Mouse (Mus musculus): ENCODE data around the gene Def6. TPM values are rescaled to one million over a fixed set of nuclear protein-coding genes. Genes with fewer than 3 reads are reported as not detected.
"Not testable (repeated sequence)": the region's sequence is repeated elsewhere in the genome, so short reads cannot be mapped to it uniquely, and the experiment has no call there.

Def6 gene
- total RNA-seq, 1 experiment from 2014 or later = 3.3 TPM

DNA sequence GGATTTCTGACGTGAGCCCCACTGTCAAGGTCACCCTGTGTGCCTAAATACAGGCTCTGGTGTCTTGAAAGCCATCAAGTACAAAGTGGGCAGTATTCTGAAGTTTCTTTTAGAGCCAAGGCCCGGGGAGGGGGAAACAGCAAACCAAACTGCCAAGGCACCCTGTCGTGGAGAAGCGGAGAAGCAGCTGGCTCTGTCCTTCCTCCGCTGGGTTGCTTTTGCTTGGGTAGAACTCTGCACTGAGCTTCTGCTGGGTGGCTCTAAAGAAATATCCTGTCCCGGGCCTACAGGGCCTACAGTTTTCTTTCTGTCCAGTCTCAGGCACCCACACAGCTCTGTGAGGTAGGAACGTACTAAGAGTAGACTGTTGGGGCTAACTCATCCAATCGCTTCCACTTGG, 486 bp upstream of the Def6 start:
- no peak for DNase-seq

GRCm38 (mm10) chr17:28208314-28208612, 685 bp downstream of the Def6 start:
- no peak for DNase-seq

DNA sequence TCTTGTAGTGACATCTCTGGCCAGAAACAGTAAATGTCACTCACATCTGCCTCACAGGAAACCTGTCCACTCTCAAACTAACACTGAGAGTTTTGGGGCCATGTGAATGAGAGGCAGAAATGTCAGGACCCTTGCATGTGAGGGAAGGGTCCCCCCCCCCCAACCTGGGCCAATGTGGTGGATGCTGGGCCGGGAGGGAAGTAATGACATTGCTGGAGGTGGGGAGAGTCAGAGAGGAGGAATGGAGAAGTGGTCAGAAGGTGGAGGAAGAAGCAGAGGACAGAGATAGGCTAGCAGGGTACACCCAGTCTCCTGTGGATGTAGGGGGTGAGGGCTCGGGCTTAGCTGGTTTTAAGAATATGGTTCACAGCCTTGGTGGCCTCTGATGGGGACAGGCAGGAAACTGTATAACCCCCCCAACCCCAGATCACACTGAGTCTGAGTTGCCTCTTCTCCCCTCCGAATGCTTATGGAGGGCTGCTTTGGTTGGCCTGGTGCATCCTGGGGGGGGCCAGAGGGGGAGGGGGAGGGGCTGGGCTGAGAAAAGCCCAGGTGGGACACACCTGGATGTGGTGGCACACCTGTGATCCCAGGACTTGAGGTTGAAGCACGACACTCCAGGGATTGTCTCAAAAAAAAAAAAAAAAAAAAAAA, 2.0 kb downstream of the Def6 start:
- no peak for DNase-seq

DNA sequence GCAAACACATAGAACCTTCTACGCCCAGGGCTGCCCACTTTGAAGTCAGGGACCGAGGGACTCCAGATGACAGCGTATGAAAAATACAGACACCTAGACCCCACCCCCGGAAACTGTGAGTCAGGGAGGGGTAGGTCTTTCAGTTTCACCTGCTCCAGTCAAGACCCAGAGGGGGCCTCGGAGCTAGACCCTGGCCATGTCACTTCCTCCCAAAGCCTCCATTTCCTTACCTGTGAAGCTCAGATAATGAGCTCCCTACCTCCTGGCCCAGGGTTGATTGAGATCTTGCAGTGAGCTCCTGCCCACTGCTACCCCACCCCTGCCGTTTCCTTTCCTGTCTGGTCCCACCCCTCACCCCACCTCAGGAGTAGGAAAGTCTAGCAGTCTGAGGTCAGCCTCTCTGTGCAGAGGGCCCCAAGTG, 4.4 kb downstream of the Def6 start:
- DNase-seq = peak; percentile 37

DNA sequence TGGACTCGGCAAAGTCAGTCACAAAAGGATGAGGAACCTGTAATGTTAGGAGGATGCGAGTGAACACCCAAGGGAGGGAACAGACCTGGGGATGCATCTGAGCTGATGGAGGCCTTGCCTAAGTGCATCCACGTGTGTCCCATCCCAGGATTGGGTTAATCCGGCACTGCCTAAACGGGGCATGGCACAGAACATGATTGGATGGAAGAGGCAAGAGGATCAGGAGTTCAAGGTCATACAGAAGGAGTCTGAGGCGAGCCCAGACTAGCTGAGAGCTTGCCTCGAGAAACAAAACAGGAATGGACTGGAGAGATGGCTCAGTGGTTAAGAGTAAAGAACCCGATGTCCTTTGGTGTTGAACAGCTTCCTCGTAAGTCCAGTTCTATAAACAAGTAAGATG, 4.8 kb downstream of the Def6 start:
- no peak for DNase-seq

- peak; percentile 47 for DNase-seq
Measured at GRCm38 (mm10) chr17:28213236-28213635, 5.7 kb downstream of the Def6 start.

GRCm38 (mm10) chr17:28216791-28217190, 9.2 kb downstream of the Def6 start:
- DNase-seq = no peak

- peak; percentile 56 for DNase-seq
Measured at GRCm38 (mm10) chr17:28217721-28218649, 10.4 kb downstream of the Def6 start.

GRCm38 (mm10) chr17:28222463-28222862, 14.9 kb downstream of the Def6 start:
- DNase-seq = not testable (repeated sequence)

DNA sequence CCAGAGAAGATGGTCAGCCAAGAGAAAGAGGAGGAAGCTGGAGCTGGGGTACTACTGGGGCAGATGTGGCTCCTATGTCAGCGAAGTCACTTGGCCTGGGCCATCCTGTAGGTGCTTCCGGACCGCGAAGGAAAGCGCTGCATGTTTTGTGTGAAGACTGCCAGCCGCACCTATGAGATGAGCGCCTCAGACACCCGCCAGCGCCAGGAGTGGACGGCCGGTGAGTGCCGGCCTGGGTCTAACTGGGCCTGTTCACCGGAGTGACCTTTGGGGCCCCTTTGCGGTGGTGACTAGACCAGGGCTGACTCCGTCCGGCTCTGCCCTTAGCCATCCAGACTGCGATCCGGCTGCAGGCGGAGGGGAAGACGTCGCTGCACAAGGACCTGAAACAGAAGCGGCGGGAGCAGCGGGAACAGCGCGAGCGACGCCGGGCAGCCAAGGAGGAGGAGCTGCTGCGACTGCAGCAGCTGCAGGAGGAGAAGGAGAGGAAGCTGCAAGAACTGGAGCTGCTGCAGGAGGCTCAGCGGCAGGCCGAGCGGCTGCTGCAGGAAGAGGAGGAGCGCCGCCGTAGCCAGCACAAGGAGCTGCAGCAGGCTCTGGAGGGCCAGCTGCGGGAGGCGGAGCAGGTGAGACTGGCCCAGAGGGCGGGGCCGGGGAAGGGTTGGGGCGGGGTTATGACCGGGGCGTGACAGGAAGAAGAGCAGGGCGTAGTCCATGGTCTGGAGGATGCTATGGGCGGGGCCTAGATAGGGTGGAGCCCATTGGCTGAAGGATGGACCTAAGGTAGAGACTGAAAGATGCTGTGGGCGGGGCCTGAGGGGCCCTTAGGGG, 16.2 kb downstream of the Def6 start:
- peak; percentile 97 for DNase-seq

- no peak for DNase-seq
Measured at GRCm38 (mm10) chr17:28224615-28225014, 17.0 kb downstream of the Def6 start.

DNA sequence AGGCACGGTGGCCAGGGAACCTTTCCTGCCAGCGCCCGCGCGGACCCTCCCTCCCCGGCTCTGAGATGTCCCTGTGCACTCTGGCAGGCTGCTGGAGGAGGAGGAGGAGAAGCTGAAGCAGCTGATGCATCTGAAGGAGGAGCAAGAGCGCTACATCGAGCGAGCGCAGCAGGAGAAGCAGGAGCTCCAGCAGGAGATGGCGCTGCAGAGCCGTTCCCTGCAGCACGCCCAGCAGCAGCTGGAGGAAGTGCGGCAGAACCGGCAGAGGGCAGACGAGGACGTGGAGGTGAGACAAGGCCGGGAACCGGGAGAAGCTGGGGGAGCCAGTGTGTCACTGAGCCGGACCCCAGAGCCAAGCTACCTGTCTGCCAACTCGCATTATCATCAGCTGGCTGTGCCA, 18.4 kb downstream of the Def6 start:
- peak; percentile 95 for DNase-seq

DNA sequence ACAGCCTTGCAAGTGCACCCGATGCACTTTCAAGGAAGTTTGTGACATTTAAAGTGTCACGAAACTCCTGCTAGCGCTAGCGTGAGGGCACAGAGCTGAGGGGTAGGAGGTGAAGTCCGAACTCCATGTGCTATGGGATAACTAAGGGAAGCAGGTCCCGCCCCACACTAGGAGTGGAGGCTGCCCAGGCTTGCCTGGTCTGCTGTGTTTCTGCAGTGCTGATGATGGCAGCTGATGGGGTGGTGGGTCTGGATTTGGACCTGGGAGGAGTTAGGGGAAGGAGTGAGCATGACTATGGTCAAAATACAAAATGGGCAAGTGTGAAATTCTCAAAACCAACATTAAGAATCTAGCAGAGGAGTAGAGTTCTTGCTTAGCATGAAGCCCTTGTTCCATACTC, 22.9 kb downstream of the Def6 start:
- no peak for DNase-seq

- peak; percentile 45 for DNase-seq
Measured at GRCm38 (mm10) chr17:28231026-28231736, 23.6 kb downstream of the Def6 start.

GRCm38 (mm10) chr17:28232475-28233060, 25.0 kb downstream of the Def6 start, which contains the start of gene Ppard:
Gene Ppard, plus strand, starts transcription at chr17:28232700.
- DNase-seq = peak; percentile 99

DNA sequence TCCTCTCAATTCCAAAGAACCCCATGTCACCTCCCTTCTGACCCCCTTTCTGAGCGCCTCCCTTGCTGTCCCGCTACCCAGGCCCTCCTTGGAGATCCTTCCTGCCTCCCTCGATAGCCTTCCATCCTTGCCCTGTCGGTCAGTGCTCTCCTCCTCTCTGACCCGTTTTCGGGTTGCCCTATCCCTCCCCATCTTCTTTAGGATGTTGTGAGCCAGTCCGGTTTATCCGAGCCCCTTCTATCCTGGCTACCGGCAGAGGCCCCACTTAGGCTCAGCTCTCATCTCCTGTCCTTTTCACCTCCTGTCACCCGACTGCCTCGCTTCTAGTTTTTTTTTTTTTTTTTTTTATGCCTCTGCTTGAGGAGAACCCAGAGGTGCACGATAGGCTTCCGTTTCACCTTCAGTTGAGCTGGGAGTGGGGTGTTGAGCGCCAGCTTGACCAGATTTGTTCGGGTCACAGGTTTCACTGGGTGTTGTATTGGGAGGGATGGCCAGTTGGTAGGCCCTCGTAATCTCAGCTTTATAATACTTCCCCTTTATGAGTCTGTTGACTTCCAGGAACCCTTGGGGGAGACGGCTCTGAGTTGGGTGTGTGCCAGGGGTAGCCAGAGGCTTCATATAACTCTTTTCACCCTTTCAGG, 25.6 kb downstream of the Def6 start:
- DNase-seq = peak; percentile 60

DNA sequence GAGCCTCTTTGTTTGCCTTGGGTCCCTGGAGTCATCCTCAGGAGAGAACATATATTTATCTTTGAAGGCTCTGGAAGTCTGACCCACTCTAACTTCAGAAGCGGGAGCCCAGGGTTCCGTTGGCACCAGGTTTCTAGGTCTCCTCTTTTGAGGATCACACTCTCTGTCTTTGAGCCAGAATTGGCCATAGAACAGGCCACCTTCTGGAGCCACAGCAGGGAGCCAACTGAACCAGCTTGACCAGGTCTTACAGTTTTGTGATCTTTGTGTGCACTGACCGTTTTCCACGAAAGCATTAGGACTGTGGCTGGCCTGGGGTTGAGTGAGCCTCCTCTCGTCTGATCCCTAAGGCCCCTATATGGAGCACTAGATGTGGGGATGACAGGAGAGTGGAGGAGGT, 27.1 kb downstream of the Def6 start:
- no peak for DNase-seq

- peak; percentile 69 for DNase-seq
Measured at GRCm38 (mm10) chr17:28235982-28236635, 28.5 kb downstream of the Def6 start.

GRCm38 (mm10) chr17:28236636-28237015, 29.0 kb downstream of the Def6 start:
- peak; percentile 41 for DNase-seq

GRCm38 (mm10) chr17:28237362-28237761, 29.8 kb downstream of the Def6 start:
- DNase-seq = no peak

- no peak for DNase-seq
Measured at GRCm38 (mm10) chr17:28237874-28238273, 30.3 kb downstream of the Def6 start.

Data from adrenal gland, postnatal 14 days (tissue).